Mouse (Mus musculus) T-helper 17 cell (primary cell): ENCODE results near the gene H2afy2.

Experiments
- in situ Hi-C, 2 experiments: fragments of 300-600 bp; cut with MboI, MseI; formaldehyde crosslinking; loops; 1 replicate in 1 of 2; 2 replicates in 1 of 2; pipeline ENCODE4 v1.15.1; 2025; ENCODE audit warnings: high pct_unique_total_duplicates in 2 of 2

H2afy2 gene

GRCm38 (mm10) chr10:61693563-61693962 lies 90.4 kb downstream of the H2afy2 start:
- in situ Hi-C loops = loop anchor here (25.0 kb wide), 2 partner anchors 644 to 1094 kb away; partner anchors contain the start of gene Ccar1 (in 1 of the 2)

GRCm38 (mm10) chr10:61689405-61689804 lies 94.5 kb downstream of the H2afy2 start:
- in situ Hi-C loops = loop anchor here (25.0 kb wide), 2 partner anchors 648 to 1098 kb away; partner anchors contain the start of gene Ccar1 (in 1 of the 2)
